12 mouse cellular contexts compared by ENCODE assay signal in the genomic region with DNA sequence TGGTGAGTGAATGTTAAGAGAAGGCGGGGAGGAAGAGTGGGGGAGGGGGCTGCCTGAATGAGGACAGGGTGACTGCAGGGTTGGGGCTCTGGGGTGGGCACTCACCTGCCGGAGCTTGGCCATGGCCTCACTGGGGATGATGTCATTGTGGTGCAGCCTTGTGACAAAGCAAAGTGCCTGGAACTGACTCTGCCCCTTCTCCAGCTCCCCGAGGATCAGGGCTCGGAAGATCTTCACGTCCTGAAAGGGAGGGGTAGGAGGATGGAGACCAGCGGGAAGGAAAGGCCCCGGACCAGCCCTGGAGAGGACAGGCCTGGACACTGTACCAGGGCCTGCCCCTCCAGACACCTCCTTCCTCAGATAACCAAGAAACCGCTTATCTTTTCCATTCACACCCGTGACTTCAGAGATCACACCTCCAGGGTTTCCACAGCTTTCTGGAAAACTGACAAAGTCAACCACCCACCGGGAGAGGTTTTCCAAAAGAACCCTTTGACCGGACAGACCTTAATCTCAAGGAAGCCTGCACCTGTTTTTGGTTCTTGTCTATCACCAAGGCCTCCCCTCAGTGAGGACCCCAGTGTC. TPM values are rescaled to one million over a fixed set of nuclear protein-coding genes. Genes with fewer than 3 reads are reported as not detected.
DNase-seq lines count a peak whose midpoint lies in the region; ATAC-seq and TF ChIP-seq lines count a peak whose summit lies in the region.
"Had no signal": no experiment of that assay in that cellular context is flagged by ENCODE, and none has a peak within 500 bp of the region (broad histone marks: within the 10 kb centered on the region; RNA-seq: fewer than 3 reads in every experiment).

No protein-coding gene starts in this region.

- peaks cover 40% of the 10 kb centered on the region for H3K4me1 ChIP-seq in heart, embryonic 13.5 days
- H3K4me1 ChIP-seq in brown adipose tissue, adult 24 weeks (ENCODE audit: control insufficient read depth, insufficient read depth, insufficient read length, low read length): peaks cover 32% of the 10 kb centered on the region
- H3K4me1 ChIP-seq in heart, postnatal 0 days (ENCODE audit: control insufficient read depth, insufficient read depth): peaks cover 6% of the 10 kb centered on the region
- peaks cover 63% of the 10 kb centered on the region for H3K4me1 ChIP-seq in liver, embryonic 13.5 days (replicated peaks)

- ATAC-seq in heart, embryonic 13.5 days (ENCODE audit: extremely low read depth, insufficient number of reproducible peaks, low FRiP score, low TSS enrichment): peak; percentile 55; the same call in 1 of the 2 replicates
- peak; percentile 31; the same call in 1 of the 2 replicates for ATAC-seq in heart, postnatal 0 days (ENCODE audit: insufficient read depth, low read depth)
- peak; percentile 87 for ATAC-seq in liver, embryonic 13.5 days (ENCODE audit: low read depth)

- WGBS in heart, embryonic 13.5 days: 26% methylated on average over 11 of the region's 11 CpGs
- 39% methylated on average over 11 of the region's 11 CpGs for WGBS in heart, postnatal 0 days
- 32% methylated on average over 11 of the region's 11 CpGs for WGBS in liver, embryonic 13.5 days (ENCODE audit: insufficient replicate concordance)

- TF ChIP-seq CTCF in heart, postnatal 0 days (IDR thresholded peaks at IDR 0.05; ENCODE audit: low read depth): no peak

- H3K4me2 ChIP-seq in heart, embryonic 13.5 days: peak overlapping the region; percentile 41
- peak overlapping the region; percentile 18; the same call in 1 of the 2 replicates for H3K4me2 ChIP-seq in heart, postnatal 0 days (ENCODE audit: low read depth, low read length)
- peak overlapping the region; percentile 63 for H3K4me2 ChIP-seq in liver, embryonic 13.5 days

- no peak for DNase-seq in heart, postnatal 4 days
- DNase-seq in heart, postnatal 0 days (ENCODE audit: low spot score): peak; percentile 28
- peak; percentile 71 for DNase-seq in liver, embryonic 13.5 days
- no peak for DNase-seq in cerebellum, adult 18-20 months
- DNase-seq in thymus, postnatal 4 days: no peak
- no peak for DNase-seq in frontal cortex, postnatal 25 days (ENCODE audit: low spot score in 2 of 2)
- DNase-seq: kidney, adult 11 months; layer of hippocampus, postnatal 36 days; thymus, adult 18-20 months had no signal

- H3K9ac ChIP-seq in heart, embryonic 13.5 days: 0 out of 2 replicates have a peak overlapping the region, but pooled peaks have one; percentile 33
- no peak overlapping the region for H3K9ac ChIP-seq in heart, postnatal 0 days (replicated peaks; ENCODE audit: low read depth, low read length)
- H3K9ac ChIP-seq in liver, embryonic 13.5 days: peak overlapping the region; percentile 63

- no peaks in the 10 kb centered on the region for H3K9me3 ChIP-seq in heart, embryonic 13.5 days
- H3K9me3 ChIP-seq in heart, postnatal 0 days (replicated peaks; ENCODE audit: control insufficient read depth, low read length): no peaks in the 10 kb centered on the region
- H3K9me3 ChIP-seq in liver, embryonic 13.5 days (replicated peaks): no peaks in the 10 kb centered on the region

- H3K27ac ChIP-seq in heart, embryonic 13.5 days (replicated peaks): peak overlapping the region; percentile 69
- H3K27ac ChIP-seq in brown adipose tissue, adult 24 weeks (replicated peaks; ENCODE audit: low read depth, low read length): peak overlapping the region; percentile 7; the same call in 1 of the 2 replicates
- H3K27ac ChIP-seq in heart, postnatal 0 days (ENCODE audit: low read depth): peak overlapping the region; percentile 25; the same call in 1 of the 2 replicates
- H3K27ac ChIP-seq in liver, embryonic 13.5 days: peak overlapping the region; percentile 83

- H3K36me3 ChIP-seq in heart, embryonic 13.5 days: peaks cover 39% of the 10 kb centered on the region
- H3K36me3 ChIP-seq in heart, postnatal 0 days (replicated peaks; ENCODE audit: control insufficient read depth, insufficient read depth, low read length): peaks cover 6% of the 10 kb centered on the region; the same call in 1 of the 2 replicates
- H3K36me3 ChIP-seq in liver, embryonic 13.5 days: peaks cover 76% of the 10 kb centered on the region

- no peak for TF ChIP-seq EP300 in heart, postnatal 0 days (IDR thresholded peaks at IDR 0.05; ENCODE audit: low read depth)

- 0 out of 2 replicates have a peak overlapping the region, but pooled peaks have one; percentile 1 for H3K4me3 ChIP-seq in heart, embryonic 13.5 days
- H3K4me3 ChIP-seq in brown adipose tissue, adult 24 weeks (ENCODE audit: insufficient read depth, low read depth, low read length): no peak overlapping the region
- no peak overlapping the region for H3K4me3 ChIP-seq in heart, postnatal 0 days (ENCODE audit: low read depth, low read length)
- peak overlapping the region; percentile 41 for H3K4me3 ChIP-seq in liver, embryonic 13.5 days (replicated peaks)

- no peaks in the 10 kb centered on the region for H3K27me3 ChIP-seq in heart, embryonic 13.5 days (replicated peaks)
- no peaks in the 10 kb centered on the region for H3K27me3 ChIP-seq in heart, postnatal 0 days (ENCODE audit: control insufficient read depth, insufficient read depth, low read length)
- H3K27me3 ChIP-seq in liver, embryonic 13.5 days: no peaks in the 10 kb centered on the region

RNA-seq across cellular contexts. Expression of a gene that starts 14.7 kb away (rescaled TPM):
- polyA plus RNA-seq in heart, embryonic 13.5 days (2015; fragmentation: Nextera tagmentation; extraction: Ambion mirVana): not detected in 2 replicates
- total RNA-seq in heart, postnatal 4 days (2021): under 1 TPM; 0.11 to 0.17 TPM
- not detected in 2 replicates for polyA plus RNA-seq in brown adipose tissue, adult 24 weeks (2012; ENCODE audit: insufficient read depth, insufficient read length, missing spikeins)
- not detected in 2 replicates for total RNA-seq in heart, postnatal 0 days (2014; rRNA removed; ENCODE audit: low replicate concordance)
- 0.08 and 0.10 TPM in 2 replicates for polyA plus RNA-seq in heart, postnatal 0 days (2015; fragmentation: Nextera tagmentation; extraction: Ambion mirVana)
- not detected in 2 replicates for polyA plus RNA-seq in liver, embryonic 13.5 days (2015; fragmentation: Nextera tagmentation; extraction: Ambion mirVana)
- total RNA-seq: gastrocnemius, adult 8-10 months had no signal

RNA-seq across cellular contexts. Expression of a gene that starts 14.8 kb away (rescaled TPM):
- polyA plus RNA-seq in heart, embryonic 13.5 days (2015; fragmentation: Nextera tagmentation; extraction: Ambion mirVana): 28.0 and 29.7 TPM in 2 replicates
- 10 to 100 TPM; 22.1 to 27.7 TPM for total RNA-seq in heart, postnatal 4 days (2021)
- 20.8 and 29.8 TPM in 2 replicates for polyA plus RNA-seq in brown adipose tissue, adult 24 weeks (2012; ENCODE audit: insufficient read depth, insufficient read length, missing spikeins)
- total RNA-seq in heart, postnatal 0 days (2014; rRNA removed; ENCODE audit: low replicate concordance): 15.6 and 26.6 TPM in 2 replicates
- 20.7 and 22.4 TPM in 2 replicates for polyA plus RNA-seq in heart, postnatal 0 days (2015; fragmentation: Nextera tagmentation; extraction: Ambion mirVana)
- polyA plus RNA-seq in liver, embryonic 13.5 days (2015; fragmentation: Nextera tagmentation; extraction: Ambion mirVana): 27.4 and 29.3 TPM in 2 replicates

Comparison
In these comparisons a context has a peak if more than half of its experiments do, and no peak if none do; other contexts are left out.
1. H3K4me3 ChIP-seq: peak in heart, embryonic 13.5 days (single experiment) and liver, embryonic 13.5 days (single experiment); none in brown adipose tissue, adult 24 weeks (single experiment) and heart, postnatal 0 days (single experiment).
2. DNase-seq: peak in heart, postnatal 0 days (single experiment) and liver, embryonic 13.5 days (single experiment); none in heart, postnatal 4 days (single experiment), cerebellum, adult 18-20 months (0 of 2), thymus, postnatal 4 days (single experiment) and frontal cortex, postnatal 25 days (0 of 2).
3. ATAC-seq: peak in every context shown above with its lines; median percentile 87 in liver, embryonic 13.5 days; 55 in heart, embryonic 13.5 days; 31 in heart, postnatal 0 days.
4. H3K27ac ChIP-seq: peak in every context shown above with its lines; median percentile 83 in liver, embryonic 13.5 days; 69 in heart, embryonic 13.5 days; 25 in heart, postnatal 0 days; 7 in brown adipose tissue, adult 24 weeks.
5. Peak in every context shown above with its lines, with median percentiles within 50 percentile points of each other: H3K4me2 ChIP-seq.